13 mouse cellular contexts compared by ENCODE assay signal in the genomic region with DNA sequence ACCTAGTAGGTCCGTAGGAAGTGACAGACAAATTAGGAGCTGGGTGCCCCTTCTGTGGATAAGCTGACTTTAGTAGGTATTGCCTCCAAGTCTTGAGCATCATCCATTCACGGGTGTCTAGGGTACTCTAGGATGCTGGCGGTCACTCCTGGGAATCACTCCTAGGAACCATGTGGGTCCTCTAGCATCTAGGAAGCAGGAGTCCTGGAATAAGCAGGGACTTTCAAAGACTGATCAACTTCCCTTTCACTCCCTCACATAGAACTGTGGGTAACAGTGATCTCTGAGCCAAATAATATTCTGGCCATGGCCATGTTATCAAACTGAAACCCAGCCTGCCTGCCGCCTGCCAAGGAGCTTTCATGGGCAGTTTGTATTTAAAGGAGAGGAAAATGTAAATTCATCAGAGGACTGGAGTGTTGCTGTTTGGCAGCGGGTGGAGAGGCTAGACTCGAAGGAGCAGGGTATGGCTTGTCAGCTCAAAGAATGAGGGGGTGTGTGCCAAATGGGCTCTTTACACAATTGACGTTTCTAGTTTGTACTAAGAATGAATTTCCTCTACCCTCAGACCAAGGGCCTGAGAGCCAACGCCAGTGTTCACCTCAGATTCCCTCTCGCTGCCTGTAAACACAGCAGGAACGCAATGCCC.
DNase-seq lines count a peak whose midpoint lies in the region; ATAC-seq and TF ChIP-seq lines count a peak whose summit lies in the region.
"Had no signal": no experiment of that assay in that cellular context is flagged by ENCODE, and none has a peak within 500 bp of the region (broad histone marks: within the 10 kb centered on the region; RNA-seq: fewer than 3 reads in every experiment).

No protein-coding gene starts in this region.

- H3K4me2 ChIP-seq in hindbrain, postnatal 0 days (ENCODE audit: low read depth, low read length) = no peak overlapping the region
- no peak overlapping the region for H3K4me2 ChIP-seq in hindbrain, embryonic 13.5 days
- peak overlapping the region; percentile 2; the same call in 1 of the 2 replicates for H3K4me2 ChIP-seq in lung, postnatal 0 days (replicated peaks; ENCODE audit: low read depth, low read length)
- H3K4me2 ChIP-seq: intestine, embryonic 15.5 days; limb, embryonic 12.5 days had no signal

- no peak overlapping the region for H3K27ac ChIP-seq in hindbrain, postnatal 0 days
- H3K27ac ChIP-seq in hindbrain, embryonic 13.5 days = no peak overlapping the region
- H3K27ac ChIP-seq in lung, postnatal 0 days (ENCODE audit: low read length) = no peak overlapping the region
- H3K27ac ChIP-seq: intestine, embryonic 15.5 days; limb, embryonic 12.5 days had no signal

- WGBS in hindbrain, postnatal 0 days = 56% methylated on average over 10 of the region's 10 CpGs
- 76% methylated on average over 10 of the region's 10 CpGs for WGBS in hindbrain, embryonic 13.5 days
- 35% methylated on average over 10 of the region's 10 CpGs for WGBS in lung, postnatal 0 days

- no peak overlapping the region for H3K4me3 ChIP-seq in hindbrain, postnatal 0 days (ENCODE audit: low read length)
- H3K4me3 ChIP-seq in hindbrain, embryonic 13.5 days = no peak overlapping the region
- H3K4me3 ChIP-seq in lung, postnatal 0 days (ENCODE audit: low read depth, low read length) = no peak overlapping the region
- H3K4me3 ChIP-seq: intestine, embryonic 15.5 days; limb, embryonic 12.5 days; myocyte had no signal

- H3K27me3 ChIP-seq in hindbrain, postnatal 0 days (ENCODE audit: insufficient read depth, low read length) = no peaks in the 10 kb centered on the region
- no peaks in the 10 kb centered on the region for H3K27me3 ChIP-seq in hindbrain, embryonic 13.5 days
- H3K27me3 ChIP-seq in lung, postnatal 0 days (replicated peaks; ENCODE audit: insufficient read depth, low read length) = no peaks in the 10 kb centered on the region
- H3K27me3 ChIP-seq: intestine, embryonic 15.5 days; limb, embryonic 12.5 days had no signal

- no peak overlapping the region for H3K9ac ChIP-seq in hindbrain, postnatal 0 days (replicated peaks; ENCODE audit: low read length)
- no peak overlapping the region for H3K9ac ChIP-seq in hindbrain, embryonic 13.5 days
- H3K9ac ChIP-seq in lung, postnatal 0 days (replicated peaks; ENCODE audit: low read depth) = no peak overlapping the region
- H3K9ac ChIP-seq: intestine, embryonic 15.5 days; limb, embryonic 12.5 days had no signal

- H3K9me3 ChIP-seq in hindbrain, postnatal 0 days (ENCODE audit: low read length) = no peaks in the 10 kb centered on the region
- no peaks in the 10 kb centered on the region for H3K9me3 ChIP-seq in hindbrain, embryonic 13.5 days
- H3K9me3 ChIP-seq in lung, postnatal 0 days (ENCODE audit: low read length) = no peaks in the 10 kb centered on the region
- H3K9me3 ChIP-seq: intestine, embryonic 15.5 days; limb, embryonic 12.5 days had no signal

- TF ChIP-seq CTCF in hindbrain, postnatal 0 days (IDR thresholded peaks at IDR 0.05; ENCODE audit: low read depth) = no peak
- no peak for TF ChIP-seq CTCF in lung, postnatal 0 days (IDR thresholded peaks at IDR 0.05)

- no peaks in the 10 kb centered on the region for H3K4me1 ChIP-seq in hindbrain, postnatal 0 days (ENCODE audit: insufficient read depth, low read length)
- no peaks in the 10 kb centered on the region for H3K4me1 ChIP-seq in hindbrain, embryonic 13.5 days (replicated peaks)
- H3K4me1 ChIP-seq in lung, postnatal 0 days (ENCODE audit: insufficient read depth, low read depth, low read length) = no peaks in the 10 kb centered on the region
- H3K4me1 ChIP-seq: intestine, embryonic 15.5 days had no signal

- ATAC-seq in hindbrain, postnatal 0 days = no peak
- no peak for ATAC-seq in hindbrain, embryonic 13.5 days (ENCODE audit: low FRiP score)
- ATAC-seq in lung, postnatal 0 days = peak; percentile 89
- no peak for ATAC-seq in megakaryocyte progenitor cell, adult 5-6 weeks (replicated peaks; ENCODE audit: poor library complexity)
- ATAC-seq: intestine, embryonic 15.5 days had no signal

- no peaks in the 10 kb centered on the region for H3K36me3 ChIP-seq in hindbrain, postnatal 0 days (ENCODE audit: insufficient read depth, low read length)
- H3K36me3 ChIP-seq in hindbrain, embryonic 13.5 days = no peaks in the 10 kb centered on the region
- no peaks in the 10 kb centered on the region for H3K36me3 ChIP-seq in lung, postnatal 0 days (ENCODE audit: insufficient read depth, low read length)
- H3K36me3 ChIP-seq: G1E; intestine, embryonic 15.5 days; limb, embryonic 12.5 days had no signal

- TF ChIP-seq EP300 in lung, postnatal 0 days (IDR thresholded peaks at IDR 0.05) = no peak

- peak; percentile 8 to 18 for DNase-seq in cerebellum, postnatal 14 days
- DNase-seq in cerebellum, postnatal 4 days (ENCODE audit: low spot score in 2 of 2) = no peak
- peak; percentile 20 for DNase-seq in hindbrain, postnatal 0 days (ENCODE audit: low spot score)
- DNase-seq in adipocyte (ENCODE audit: low spot score) = peak; percentile 63
- DNase-seq in lung, postnatal 0 days (ENCODE audit: low spot score) = peak; percentile 68
- DNase-seq in thymus, postnatal 4 days = no peak
- DNase-seq: retina, postnatal 1 day had no signal

Comparison
In these comparisons a context has a peak if more than half of its experiments do, and no peak if none do; other contexts are left out.
1. DNase-seq: peak in cerebellum, postnatal 14 days (2 of 2), hindbrain, postnatal 0 days (single experiment), adipocyte (single experiment) and lung, postnatal 0 days (single experiment); none in cerebellum, postnatal 4 days (0 of 2) and thymus, postnatal 4 days (single experiment).